Mouse (Mus musculus): ENCODE measurements at regions not wholly inside any gene's neighbourhood (a gene's known extent, or its start where the extent isn't known, plus 50 kb on each side); places are given as distances from the start of the nearest gene placed in this dataset.

- Histone ChIP-seq H3K4me1 (ENCODE audit: control insufficient read depth, insufficient read depth, low read length) (peaks cover 10% of the 10 kb centered on the region; the same call in 1 of the 2 replicates), H3K9ac (ENCODE audit: low read depth, low read length, severe bottlenecking) (no peak overlapping the region), H3K4me2 (replicated peaks; ENCODE audit: low read depth, low read length, severe bottlenecking) (no peak overlapping the region), H3K27ac (replicated peaks; ENCODE audit: low read depth, low read length) (no peak overlapping the region), H3K27me3 (ENCODE audit: control insufficient read depth, insufficient read depth, low read length) (no peaks in the 10 kb centered on the region), H3K4me3 (replicated peaks; ENCODE audit: low read length) (no peak overlapping the region), H3K9me3 (ENCODE audit: control insufficient read depth, low read length) (no peaks in the 10 kb centered on the region), H3K36me3 (ENCODE audit: control insufficient read depth, insufficient read depth, low read length) (no peaks in the 10 kb centered on the region)
- no peak for TF ChIP-seq POLR2A (IDR thresholded peaks at IDR 0.05; ENCODE audit: borderline replicate concordance, extremely low read depth, insufficient read depth, insufficient read length)
- DNase-seq (ENCODE audit: low spot score), result no peak
- no peak for ATAC-seq (ENCODE audit: low FRiP score, low read depth)
- 41% methylated on average over 7 of the region's 7 CpGs for WGBS
These were observed 545.6 kb downstream of the Tmem38b start for GRCm38 (mm10) chr4:54371418-54371957.

GRCm38 (mm10) chr4:54373606-54374005 lies 547.8 kb downstream of the Tmem38b start:
- Histone ChIP-seq H3K27ac (replicated peaks; ENCODE audit: low read depth, low read length) (no peak overlapping the region), H3K4me3 (replicated peaks; ENCODE audit: low read length) (no peak overlapping the region), H3K9ac (ENCODE audit: low read depth, low read length, severe bottlenecking) (no peak overlapping the region), H3K36me3 (ENCODE audit: control insufficient read depth, insufficient read depth, low read length) (no peaks in the 10 kb centered on the region), H3K4me1 (ENCODE audit: control insufficient read depth, insufficient read depth, low read length) (peaks cover 10% of the 10 kb centered on the region; the same call in 1 of the 2 replicates), H3K9me3 (ENCODE audit: control insufficient read depth, low read length) (no peaks in the 10 kb centered on the region), H3K27me3 (ENCODE audit: control insufficient read depth, insufficient read depth, low read length) (no peaks in the 10 kb centered on the region), H3K4me2 (replicated peaks; ENCODE audit: low read depth, low read length, severe bottlenecking) (no peak overlapping the region)
- TF ChIP-seq POLR2A (IDR thresholded peaks at IDR 0.05; ENCODE audit: borderline replicate concordance, extremely low read depth, insufficient read depth, insufficient read length), result no peak
- DNase-seq (ENCODE audit: low spot score), result no peak
- no peak for ATAC-seq (ENCODE audit: low FRiP score, low read depth)
- WGBS, result 25% methylated on average over 2 of the region's 2 CpGs

GRCm38 (mm10) chr4:54374457-54374856 lies 548.6 kb downstream of the Tmem38b start:
- no peak for DNase-seq (ENCODE audit: low spot score)
- H3K27ac ChIP-seq (replicated peaks; ENCODE audit: low read depth, low read length), result no peak overlapping the region
- 16% methylated on average over 5 of the region's 5 CpGs for WGBS
- no peak for ATAC-seq (ENCODE audit: low FRiP score, low read depth)
- H3K4me1 ChIP-seq (ENCODE audit: control insufficient read depth, insufficient read depth, low read length), result peaks cover 10% of the 10 kb centered on the region; the same call in 1 of the 2 replicates
- H3K36me3 ChIP-seq (ENCODE audit: control insufficient read depth, insufficient read depth, low read length), result no peaks in the 10 kb centered on the region
- H3K27me3 ChIP-seq (ENCODE audit: control insufficient read depth, insufficient read depth, low read length), result no peaks in the 10 kb centered on the region
- H3K4me3 ChIP-seq (replicated peaks; ENCODE audit: low read length), result no peak overlapping the region
- H3K4me2 ChIP-seq (replicated peaks; ENCODE audit: low read depth, low read length, severe bottlenecking), result no peak overlapping the region
- H3K9ac ChIP-seq (ENCODE audit: low read depth, low read length, severe bottlenecking), result no peak overlapping the region
- no peaks in the 10 kb centered on the region for H3K9me3 ChIP-seq (ENCODE audit: control insufficient read depth, low read length)
- no peak for TF ChIP-seq POLR2A (IDR thresholded peaks at IDR 0.05; ENCODE audit: borderline replicate concordance, extremely low read depth, insufficient read depth, insufficient read length)

GRCm38 (mm10) chr4:54387460-54387859 lies 557.4 kb upstream of the Zfp462 start:
- Histone ChIP-seq H3K27ac (replicated peaks; ENCODE audit: low read depth, low read length) (no peak overlapping the region), H3K27me3 (ENCODE audit: control insufficient read depth, insufficient read depth, low read length) (no peaks in the 10 kb centered on the region), H3K9ac (ENCODE audit: low read depth, low read length, severe bottlenecking) (no peak overlapping the region), H3K4me2 (replicated peaks; ENCODE audit: low read depth, low read length, severe bottlenecking) (no peak overlapping the region), H3K9me3 (ENCODE audit: control insufficient read depth, low read length) (no peaks in the 10 kb centered on the region), H3K4me1 (ENCODE audit: control insufficient read depth, insufficient read depth, low read length) (peaks cover 7% of the 10 kb centered on the region; the same call in 1 of the 2 replicates), H3K4me3 (replicated peaks; ENCODE audit: low read length) (no peak overlapping the region), H3K36me3 (ENCODE audit: control insufficient read depth, insufficient read depth, low read length) (no peaks in the 10 kb centered on the region)
- DNase-seq (ENCODE audit: low spot score) (peak; percentile 43), ATAC-seq (ENCODE audit: low FRiP score, low read depth) (no peak)
- WGBS, result 39% methylated on average over 6 of the region's 6 CpGs
- no peak for TF ChIP-seq POLR2A (IDR thresholded peaks at IDR 0.05; ENCODE audit: borderline replicate concordance, extremely low read depth, insufficient read depth, insufficient read length)

GRCm38 (mm10) chr4:54391536-54392208 lies 553.2 kb upstream of the Zfp462 start:
- Histone ChIP-seq H3K9ac (ENCODE audit: low read depth, low read length, severe bottlenecking) (no peak overlapping the region), H3K4me1 (ENCODE audit: control insufficient read depth, insufficient read depth, low read length) (peaks cover 7% of the 10 kb centered on the region; the same call in 1 of the 2 replicates), H3K9me3 (ENCODE audit: control insufficient read depth, low read length) (no peaks in the 10 kb centered on the region), H3K4me2 (replicated peaks; ENCODE audit: low read depth, low read length, severe bottlenecking) (no peak overlapping the region), H3K27ac (replicated peaks; ENCODE audit: low read depth, low read length) (no peak overlapping the region), H3K4me3 (replicated peaks; ENCODE audit: low read length) (no peak overlapping the region), H3K27me3 (ENCODE audit: control insufficient read depth, insufficient read depth, low read length) (no peaks in the 10 kb centered on the region), H3K36me3 (ENCODE audit: control insufficient read depth, insufficient read depth, low read length) (no peaks in the 10 kb centered on the region)
- ATAC-seq (ENCODE audit: low FRiP score, low read depth), result no peak
- TF ChIP-seq POLR2A (IDR thresholded peaks at IDR 0.05; ENCODE audit: borderline replicate concordance, extremely low read depth, insufficient read depth, insufficient read length), result no peak
- 14% methylated on average over 7 of the region's 7 CpGs for WGBS
- no peak for DNase-seq (ENCODE audit: low spot score)

Data from limb, embryonic 14.5 days (tissue).